Mouse (Mus musculus) MEL (cell line): ENCODE results near the gene Ccpg1.

Experiments used
- CHD2 ChIP-seq: IDR thresholded peaks from 2 replicates; pipeline ENCODE4 v1.6.1; 2011; ENCODE audit warnings: low read length, improper control_type of control experiment
- CTCF ChIP-seq, 3 experiments: IDR thresholded peaks in 2 of 3; conservative IDR thresholded peaks in 1 of 3; 2 replicates each; pipeline ENCODE4 v1.5.1; 2011 to 2012; ENCODE audit warnings: low read length in 3 of 3, low read depth in 2 of 3, mild to moderate bottlenecking in 2 of 3, improper control_type of control experiment in 1 of 3, inconsistent platforms in 1 of 3, mixed read lengths in 1 of 3, moderate library complexity in 1 of 3; ENCODE audit not compliant: control insufficient read depth in 1 of 3, insufficient read depth in 1 of 3, poor library complexity in 1 of 3, severe bottlenecking in 1 of 3
- POLR2AphosphoS5 ChIP-seq: IDR thresholded peaks from 2 replicates; pipeline ENCODE4 v1.6.1; 2012; ENCODE audit warnings: low read depth, borderline replicate concordance, mild to moderate bottlenecking, inconsistent platforms, low read length, moderate library complexity, mixed read lengths
- TCF12 ChIP-seq: IDR thresholded peaks from 2 replicates; pipeline ENCODE4 v1.6.1; 2014; ENCODE audit warnings: low read depth, mild to moderate bottlenecking, inconsistent platforms, low read length, improper control_type of control experiment, moderate library complexity

DNA sequence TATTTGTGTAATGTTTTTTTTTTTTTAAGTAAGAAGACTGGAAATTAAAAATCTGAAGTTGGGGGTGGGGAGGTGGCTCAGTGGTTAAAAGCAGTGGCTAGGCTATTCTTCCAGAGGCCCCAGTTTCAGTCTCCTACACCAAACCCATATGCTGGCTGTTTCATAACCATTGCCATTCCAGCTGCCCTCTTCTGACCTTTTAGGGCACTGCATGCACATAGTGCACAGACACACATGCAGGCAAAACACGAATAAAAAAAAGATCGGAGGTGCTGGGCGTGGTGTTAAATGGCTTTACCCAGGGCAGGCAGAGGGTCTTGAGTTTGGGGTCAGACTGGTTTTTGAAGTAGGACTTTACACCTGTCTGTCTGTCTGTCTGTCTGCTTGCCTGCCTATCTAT, 20.9 kb downstream of the Ccpg1 start:
- no peak for TF ChIP-seq TCF12
- TF ChIP-seq CTCF (IDR thresholded peaks at IDR 0.05 in 2 of 3, conservative IDR thresholded peaks at IDR 0.05 in 1 of 3; ENCODE audit: control insufficient read depth in 1 of 3, insufficient read depth in 1 of 3, low read depth in 2 of 3, low read length in 3 of 3, poor library complexity in 1 of 3, severe bottlenecking in 1 of 3), result peak in 1 of 3 experiments; percentile 29; a peak in 3 of 6 replicates
- TF ChIP-seq CHD2, result no peak
- no peak for TF ChIP-seq POLR2AphosphoS5
